Mouse (Mus musculus): ENCODE results near the gene Ndufc2.

Gene Ndufc2

GRCm38 (mm10) chr7:97399960-97400715 lies at the start of gene Ndufc2:
Gene Ndufc2, plus strand, starts transcription at chr7:97400003.
- peak; percentile 71 for DNase-seq (ENCODE audit: low read depth)

- no peak for DNase-seq (ENCODE audit: low read depth)
These were observed 48.9 kb upstream of the Ndufc2 start for GRCm38 (mm10) chr7:97350891-97351290.

GRCm38 (mm10) chr7:97351792-97352513 lies 47.9 kb upstream of the Ndufc2 start:
- DNase-seq (ENCODE audit: low read depth): no peak

GRCm38 (mm10) chr7:97353356-97353755 lies 46.4 kb upstream of the Ndufc2 start:
- DNase-seq (ENCODE audit: low read depth): no peak

- DNase-seq (ENCODE audit: low read depth): no peak
These were observed 44.5 kb upstream of the Ndufc2 start for GRCm38 (mm10) chr7:97355068-97355841.

GRCm38 (mm10) chr7:97356253-97356652 lies 43.5 kb upstream of the Ndufc2 start:
- DNase-seq (ENCODE audit: low read depth): no peak

GRCm38 (mm10) chr7:97356875-97357276 lies 42.9 kb upstream of the Ndufc2 start:
- DNase-seq (ENCODE audit: low read depth): no peak

- DNase-seq (ENCODE audit: low read depth): no peak
These were observed 42.0 kb upstream of the Ndufc2 start for GRCm38 (mm10) chr7:97357840-97358239.

GRCm38 (mm10) chr7:97358347-97358746 lies 41.5 kb upstream of the Ndufc2 start:
- DNase-seq (ENCODE audit: low read depth): no peak

GRCm38 (mm10) chr7:97360166-97360565 lies 39.6 kb upstream of the Ndufc2 start:
- DNase-seq (ENCODE audit: low read depth): no peak

- no peak for DNase-seq (ENCODE audit: low read depth)
These were observed 38.8 kb upstream of the Ndufc2 start for GRCm38 (mm10) chr7:97360955-97361354.

- peak; percentile 44 for DNase-seq (ENCODE audit: low read depth)
These were observed 38.3 kb upstream of the Ndufc2 start for GRCm38 (mm10) chr7:97361467-97361866.

GRCm38 (mm10) chr7:97365887-97366286 lies 33.9 kb upstream of the Ndufc2 start:
- no peak for DNase-seq (ENCODE audit: low read depth)

- DNase-seq (ENCODE audit: low read depth): no peak
These were observed 24.7 kb upstream of the Ndufc2 start for GRCm38 (mm10) chr7:97375101-97375500.

- no peak for DNase-seq (ENCODE audit: low read depth)
These were observed 23.9 kb upstream of the Ndufc2 start for GRCm38 (mm10) chr7:97375906-97376305.

GRCm38 (mm10) chr7:97379304-97379703 lies 20.5 kb upstream of the Ndufc2 start:
- DNase-seq (ENCODE audit: low read depth): no peak

- no peak for DNase-seq (ENCODE audit: low read depth)
These were observed 19.2 kb upstream of the Ndufc2 start for GRCm38 (mm10) chr7:97380500-97381123.

- DNase-seq (ENCODE audit: low read depth): no peak
These were observed 17.1 kb upstream of the Ndufc2 start for GRCm38 (mm10) chr7:97382661-97383060.

GRCm38 (mm10) chr7:97383496-97384132 lies 16.2 kb upstream of the Ndufc2 start:
- no peak for DNase-seq (ENCODE audit: low read depth)

- no peak for DNase-seq (ENCODE audit: low read depth)
These were observed 13.5 kb upstream of the Ndufc2 start for GRCm38 (mm10) chr7:97386106-97386805.

- DNase-seq (ENCODE audit: low read depth): no peak
These were observed 12.9 kb upstream of the Ndufc2 start for GRCm38 (mm10) chr7:97386806-97387370.

Measured in c-Kit-positive CD71-negative TER-119-negative erythroid progenitor cells, embryonic 14.5 days (primary cell).